Mouse (Mus musculus) lung, adult 2 months (tissue): ENCODE measurements around the gene Ptov1.

ENCODE experiments used
- CTCF ChIP-seq: fragments of 200-500 bp; IDR thresholded peaks from 2 replicates; pipeline ENCODE4 v1.5.1; 2011; ENCODE audit warnings: mild to moderate bottlenecking, low read length, control low read depth; ENCODE audit not compliant: insufficient read depth
- POLR2A ChIP-seq: fragments of 200-500 bp; IDR thresholded peaks from 2 replicates; pipeline ENCODE4 v1.6.1; 2011; ENCODE audit warnings: low read depth, mild to moderate bottlenecking, control low read depth, low read length, borderline replicate concordance; ENCODE audit errors: extremely low read depth

- no peak for TF ChIP-seq POLR2A
- no peak for TF ChIP-seq CTCF
These were observed 45.7 kb upstream of the Ptov1 start for GRCm38 (mm10) chr7:44915314-44915713.
